Mouse (Mus musculus) skeletal muscle tissue, adult 2 months (tissue): Measurements from ENCODE around the gene Lce1b.
"Not testable (repeated sequence)": the region's sequence is repeated elsewhere in the genome, so short reads cannot be mapped to it uniquely, and the experiment has no call there.

ENCODE experiments used
- DNase-seq: peaks from one replicate; pipeline ENCODE4 v3.0.0-alpha.2; 2012; ENCODE audit warnings: low read depth, low spot score

The Lce1b gene

GRCm38 (mm10) chr3:92656826-92657225 is at the start of gene Lce1b:
Gene Lce1b, minus strand, starts transcription at chr3:92656926.
- DNase-seq, result no peak

GRCm38 (mm10) chr3:92694613-92695012 is 37.9 kb upstream of the Lce1b start:
- DNase-seq, result no peak

GRCm38 (mm10) chr3:92691688-92692087 is 35.0 kb upstream of the Lce1b start:
- no peak for DNase-seq

- DNase-seq, result not testable (repeated sequence)
Observed at GRCm38 (mm10) chr3:92689154-92689553, 32.4 kb upstream of the Lce1b start.

- no peak for DNase-seq
Observed at GRCm38 (mm10) chr3:92687110-92687509, 30.4 kb upstream of the Lce1b start, which contains the start of gene Lce1d. Gene Lce1d, minus strand, starts transcription at chr3:92687210.

GRCm38 (mm10) chr3:92678947-92679346 is 22.2 kb upstream of the Lce1b start, which contains the start of gene Lce1c:
Gene Lce1c, plus strand, starts transcription at chr3:92679247.
- DNase-seq, result no peak

GRCm38 (mm10) chr3:92670215-92670614 is 13.5 kb upstream of the Lce1b start, which contains the start of gene Lce1a2:
Gene Lce1a2, minus strand, starts transcription at chr3:92670315.
- no peak for DNase-seq

- no peak for DNase-seq
Observed at GRCm38 (mm10) chr3:92648207-92648606, 8.5 kb downstream of the Lce1b start, which contains the start of gene Lce1a1. Gene Lce1a1, minus strand, starts transcription at chr3:92648307.

GRCm38 (mm10) chr3:92639854-92640253 is 16.9 kb downstream of the Lce1b start:
- no peak for DNase-seq

GRCm38 (mm10) chr3:92638653-92638991 is 18.1 kb downstream of the Lce1b start:
- no peak for DNase-seq

- DNase-seq, result no peak
Observed at GRCm38 (mm10) chr3:92637745-92638652, 18.7 kb downstream of the Lce1b start.

GRCm38 (mm10) chr3:92621560-92621959 is 35.2 kb downstream of the Lce1b start, which contains the start of gene Lce6a:
Gene Lce6a, minus strand, starts transcription at chr3:92621660.
- no peak for DNase-seq

- DNase-seq, result no peak
Observed at GRCm38 (mm10) chr3:92609804-92610203, 46.9 kb downstream of the Lce1b start.

GRCm38 (mm10) chr3:92607392-92607791 is 49.3 kb downstream of the Lce1b start, which contains the start of gene 2210017I01Rik:
Gene 2210017I01Rik, minus strand, starts transcription at chr3:92607492.
- no peak for DNase-seq
